Mouse (Mus musculus): ENCODE measurements at regions not wholly inside any gene's neighbourhood (a gene's known extent, or its start where the extent isn't known, plus 50 kb on each side); places are given as distances from the start of the nearest gene placed in this dataset.

DNA sequence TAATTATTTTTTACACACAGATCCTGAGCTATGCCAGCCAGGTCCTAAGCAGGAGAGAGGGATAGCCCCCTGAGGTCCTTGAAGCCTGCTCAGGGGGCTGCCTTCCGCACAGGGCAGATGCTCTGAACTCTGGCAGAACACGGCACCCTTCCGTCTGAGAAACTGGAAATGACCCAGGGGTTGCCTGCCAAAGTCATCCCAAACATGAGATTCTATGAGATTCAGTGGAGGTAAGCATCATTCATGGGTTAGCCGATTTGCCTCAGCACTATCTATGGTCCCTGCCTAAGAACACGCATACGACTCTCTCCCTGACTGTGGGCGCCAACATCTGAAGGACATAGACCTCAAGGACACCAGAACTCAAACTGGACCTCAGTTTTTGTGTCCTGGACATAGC lies 152.8 kb downstream of the Bcl11b start:
- no peak for DNase-seq

DNA sequence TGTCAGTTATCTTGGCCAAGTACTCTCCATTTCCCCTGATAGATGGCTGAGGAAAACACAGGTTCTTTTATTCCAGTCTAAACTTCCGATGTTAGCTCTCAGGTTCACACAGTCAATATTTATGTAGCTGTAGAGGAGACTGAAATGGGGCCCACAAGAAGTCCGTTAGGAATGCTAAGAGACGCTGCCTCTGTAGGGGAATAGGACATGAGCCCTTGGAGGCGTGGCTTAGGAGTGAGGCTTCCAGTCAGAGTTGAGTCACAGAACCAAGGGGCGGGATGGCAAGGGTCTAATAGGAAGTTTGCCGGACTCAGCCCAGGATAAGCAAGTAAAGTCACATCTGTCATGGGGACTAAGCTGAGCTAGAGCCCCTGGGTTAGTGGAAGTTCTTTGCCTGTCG lies 150.5 kb downstream of the Bcl11b start:
- DNase-seq: peak in 1 of 2 experiments; percentile 3

DNA sequence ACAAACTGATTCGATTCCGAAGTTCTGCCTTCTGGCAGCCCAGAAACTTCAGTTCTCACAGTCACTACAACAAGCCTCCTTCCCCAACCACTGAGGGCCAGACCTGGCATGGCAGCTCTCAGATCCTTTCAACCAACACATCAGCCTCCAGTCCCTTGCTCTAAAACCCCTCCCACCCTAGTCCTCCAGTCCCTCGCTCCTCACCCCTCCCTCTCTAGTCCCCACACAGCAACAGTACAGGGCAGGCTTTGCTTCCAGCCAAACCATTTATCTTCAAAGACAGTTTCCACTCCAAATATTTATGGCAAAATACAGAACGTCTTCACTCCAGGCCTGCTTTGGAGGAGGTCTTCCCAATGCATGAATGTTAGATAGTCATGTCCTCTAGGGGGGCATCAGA lies 147.9 kb downstream of the Bcl11b start:
- no peak for DNase-seq

DNA sequence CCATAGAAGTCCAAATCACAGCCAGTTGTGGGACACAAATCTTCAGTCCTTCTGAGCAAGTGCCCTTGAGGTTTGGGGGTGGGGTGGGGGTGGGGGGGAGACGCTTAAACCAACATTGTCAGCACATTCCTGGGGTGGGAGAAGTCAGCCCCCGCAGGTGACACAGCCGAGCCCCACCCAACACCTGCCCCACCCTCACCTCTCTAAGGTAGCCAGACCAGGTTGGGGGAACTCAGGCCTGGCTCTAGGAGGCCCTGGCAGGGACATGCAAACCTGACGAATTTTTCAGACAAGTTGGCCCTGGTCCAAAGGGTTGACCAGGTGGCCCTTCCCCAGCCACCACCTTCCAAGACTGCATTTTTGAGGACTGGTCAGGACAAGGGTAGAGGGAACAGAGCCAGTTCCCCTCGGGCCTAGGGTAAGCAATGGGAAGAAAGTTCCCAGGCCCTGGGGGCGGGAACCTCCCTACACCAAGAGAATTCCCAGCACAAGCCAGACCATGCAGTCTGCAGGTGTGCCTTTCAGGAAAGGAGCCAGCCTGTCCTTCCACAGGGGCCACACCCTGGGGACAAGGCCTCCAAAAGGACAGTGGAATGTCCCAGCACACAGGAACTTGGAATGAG lies 146.9 kb downstream of the Bcl11b start:
- DNase-seq: peak in 1 of 2 experiments; percentile 8

DNA sequence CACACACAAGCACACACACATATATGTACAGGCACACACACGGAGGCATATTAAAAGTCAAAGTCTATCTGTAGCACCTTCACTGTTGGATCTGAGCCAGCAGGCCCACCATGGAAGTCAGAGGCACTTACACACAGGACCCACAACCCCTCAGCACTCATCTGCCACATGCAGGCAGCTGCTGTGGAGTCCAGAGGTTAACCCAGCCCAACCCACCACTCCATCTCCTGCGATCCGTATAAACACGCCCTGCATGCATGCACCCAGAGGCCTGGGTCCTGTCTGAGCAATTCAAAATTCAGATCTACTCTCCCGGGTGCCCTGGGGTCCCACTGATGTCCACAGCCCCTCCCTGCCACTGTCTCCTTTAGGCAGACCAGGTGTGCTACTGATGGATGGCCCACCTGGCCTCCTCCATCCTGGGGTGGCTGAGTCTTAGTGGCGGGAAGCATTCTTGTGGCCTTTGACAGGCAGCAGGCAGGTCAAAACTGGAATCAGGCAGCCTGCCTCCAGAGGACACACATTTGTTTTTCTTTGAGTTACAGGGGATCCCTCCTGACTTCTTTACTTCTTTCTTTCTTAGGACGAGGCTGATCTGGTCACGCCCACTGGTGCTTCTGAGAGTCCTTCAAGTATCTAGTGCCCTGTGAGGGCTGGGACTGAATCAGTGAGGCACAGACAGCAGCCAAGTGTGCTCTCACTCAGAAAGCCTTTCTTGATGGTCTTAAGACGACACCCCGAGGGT lies 144.7 kb downstream of the Bcl11b start:
- DNase-seq: no peak

DNA sequence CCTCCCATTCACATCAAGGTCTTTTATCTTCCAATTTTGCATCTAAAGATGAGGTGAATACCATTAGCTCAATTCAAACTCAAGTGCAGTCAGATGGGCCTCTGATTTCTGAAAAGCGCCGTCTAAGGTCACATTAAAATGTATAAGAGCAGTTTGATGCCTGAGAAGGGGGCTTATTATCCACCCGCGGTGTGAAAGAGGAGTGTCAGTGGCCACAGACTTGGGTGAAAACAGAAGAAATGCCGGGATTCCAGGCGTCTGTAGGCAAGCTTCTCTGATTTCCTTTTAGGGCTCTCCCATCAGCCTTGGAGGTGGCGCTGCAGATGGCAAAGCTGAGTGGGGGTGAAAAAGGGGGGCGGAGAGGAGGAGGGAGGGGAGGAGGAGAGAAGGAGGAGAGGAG lies 143.7 kb downstream of the Bcl11b start:
- DNase-seq: no peak

DNA sequence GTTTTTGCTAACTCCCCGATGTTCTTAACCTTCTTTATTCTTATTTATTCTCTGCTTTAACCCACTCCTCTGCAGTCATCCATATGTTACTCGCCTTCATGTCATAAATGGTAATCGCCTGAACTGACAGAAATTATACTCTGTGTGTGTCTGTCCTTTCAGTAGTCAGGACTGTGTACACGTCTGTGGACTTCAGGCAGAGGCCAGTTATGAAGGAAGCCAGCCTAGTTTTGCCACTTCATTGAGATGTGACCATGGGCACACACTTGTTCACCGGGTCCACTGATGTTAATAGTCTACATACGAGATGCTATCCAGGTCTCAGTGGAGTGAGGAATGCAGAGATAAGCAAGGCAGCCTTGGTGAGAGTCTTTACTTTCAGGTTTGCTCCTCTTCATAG lies 143.0 kb downstream of the Bcl11b start:
- no peak for DNase-seq
